23 mouse cellular contexts compared by ENCODE assay signal in genomic region chr10:60447186-60447585, GRCm38 (mm10). TPM values are rescaled to one million over a fixed set of nuclear protein-coding genes. Genes with fewer than 3 reads are reported as not detected.
A peak's percentile ranks its signal among the peaks of the same experiment; 100 is the strongest.
DNase-seq lines count a peak whose midpoint lies in the region; ATAC-seq lines count a peak whose summit lies in the region.
"Had no signal": no experiment of that assay in that cellular context is flagged by ENCODE, and none has a peak within 500 bp of the region (broad histone marks: within the 10 kb centered on the region; RNA-seq: fewer than 3 reads in every experiment).

No protein-coding gene starts in this region.

- H3K27ac ChIP-seq in forebrain, embryonic 10.5 days: 0 out of 2 replicates have a peak overlapping the region, but pooled peaks have one; percentile 8
- no peak overlapping the region for H3K27ac ChIP-seq in forebrain, embryonic 15.5 days (replicated peaks)
- 0 out of 2 replicates have a peak overlapping the region, but pooled peaks have one; percentile 11 for H3K27ac ChIP-seq in neural tube, embryonic 15.5 days (replicated peaks)
- H3K27ac ChIP-seq: embryonic facial prominence, embryonic 10.5 days; gastrocnemius, adult 2 months; heart, embryonic 10.5 days; intestine, embryonic 15.5 days had no signal

- no peaks in the 10 kb centered on the region; the same call in 1 of the 2 replicates for H3K9me3 ChIP-seq in forebrain, embryonic 10.5 days
- H3K9me3 ChIP-seq in forebrain, embryonic 15.5 days: no peaks in the 10 kb centered on the region
- peaks cover 16% of the 10 kb centered on the region for H3K9me3 ChIP-seq in megakaryocyte, embryonic 14.5 days
- no peaks in the 10 kb centered on the region for H3K9me3 ChIP-seq in neural tube, embryonic 15.5 days (replicated peaks)
- H3K9me3 ChIP-seq: embryonic facial prominence, embryonic 10.5 days; heart, embryonic 10.5 days; intestine, embryonic 15.5 days had no signal

- no peak overlapping the region for H3K4me3 ChIP-seq in forebrain, embryonic 10.5 days
- H3K4me3 ChIP-seq in forebrain, embryonic 15.5 days: no peak overlapping the region
- peak overlapping the region; percentile 38 for H3K4me3 ChIP-seq in megakaryocyte, embryonic 14.5 days (replicated peaks)
- H3K4me3 ChIP-seq in neural tube, embryonic 15.5 days (replicated peaks): no peak overlapping the region
- H3K4me3 ChIP-seq: embryonic facial prominence, embryonic 10.5 days; gastrocnemius, adult 2 months; heart, embryonic 10.5 days; intestine, embryonic 15.5 days; myocyte had no signal

- no peaks in the 10 kb centered on the region for H3K27me3 ChIP-seq in forebrain, embryonic 10.5 days (ENCODE audit: poor library complexity, severe bottlenecking)
- H3K27me3 ChIP-seq in forebrain, embryonic 15.5 days: no peaks in the 10 kb centered on the region
- peaks cover 36% of the 10 kb centered on the region for H3K27me3 ChIP-seq in megakaryocyte, embryonic 14.5 days (replicated peaks)
- no peaks in the 10 kb centered on the region for H3K27me3 ChIP-seq in neural tube, embryonic 15.5 days (replicated peaks)
- H3K27me3 ChIP-seq: intestine, embryonic 15.5 days had no signal

- no peak for DNase-seq in forebrain, embryonic 10.5 days (ENCODE audit: extremely low spot score, low spot score)
- DNase-seq in A20 (ENCODE audit: low read depth, low spot score): peak; percentile 69
- no peak for DNase-seq in adrenal gland, postnatal 36 days
- DNase-seq: adrenal gland, postnatal 25 days; cerebellum, adult 11-12 months; cerebellum, postnatal 10 days; gastrocnemius, adult 2 months; heart, postnatal 4 days; kidney, adult 8-10 months; kidney, postnatal 10 days; lung, postnatal 4 days; midbrain, embryonic 14.5 days; thymus, postnatal 25 days had no signal

- H3K4me2 ChIP-seq in forebrain, embryonic 15.5 days (replicated peaks): no peak overlapping the region
- no peak overlapping the region for H3K4me2 ChIP-seq in neural tube, embryonic 15.5 days
- H3K4me2 ChIP-seq: intestine, embryonic 15.5 days had no signal

- no peaks in the 10 kb centered on the region for H3K36me3 ChIP-seq in forebrain, embryonic 10.5 days (replicated peaks)
- H3K36me3 ChIP-seq in forebrain, embryonic 15.5 days: no peaks in the 10 kb centered on the region
- no peaks in the 10 kb centered on the region for H3K36me3 ChIP-seq in megakaryocyte, embryonic 14.5 days (replicated peaks; ENCODE audit: low read length)
- H3K36me3 ChIP-seq in neural tube, embryonic 15.5 days: no peaks in the 10 kb centered on the region
- H3K36me3 ChIP-seq: embryonic facial prominence, embryonic 10.5 days; heart, embryonic 10.5 days; intestine, embryonic 15.5 days had no signal

- H3K4me1 ChIP-seq in forebrain, embryonic 10.5 days: no peaks in the 10 kb centered on the region
- H3K4me1 ChIP-seq in forebrain, embryonic 15.5 days: no peaks in the 10 kb centered on the region
- peaks cover 7% of the 10 kb centered on the region for H3K4me1 ChIP-seq in megakaryocyte, embryonic 14.5 days
- peaks cover 3% of the 10 kb centered on the region; the same call in 1 of the 2 replicates for H3K4me1 ChIP-seq in neural tube, embryonic 15.5 days
- H3K4me1 ChIP-seq: embryonic facial prominence, embryonic 10.5 days; heart, embryonic 10.5 days; intestine, embryonic 15.5 days had no signal

- no peak overlapping the region for H3K9ac ChIP-seq in forebrain, embryonic 15.5 days (replicated peaks)
- no peak overlapping the region for H3K9ac ChIP-seq in neural tube, embryonic 15.5 days (replicated peaks)
- H3K9ac ChIP-seq: intestine, embryonic 15.5 days had no signal

- ATAC-seq in forebrain, embryonic 15.5 days (replicated peaks): no peak
- no peak for ATAC-seq in megakaryocyte, adult 5-6 weeks (ENCODE audit: poor library complexity, severe bottlenecking)
- ATAC-seq in neural tube, embryonic 15.5 days (ENCODE audit: low FRiP score): peak; percentile 27; the same call in 1 of the 2 replicates
- ATAC-seq: intestine, embryonic 15.5 days had no signal

- WGBS in forebrain, embryonic 10.5 days: 92% methylated on average over 12 of the region's 12 CpGs
- 89% methylated on average over 12 of the region's 12 CpGs for WGBS in forebrain, embryonic 15.5 days
- WGBS in neural tube, embryonic 15.5 days: 65% methylated on average over 12 of the region's 12 CpGs

RNA-seq across cellular contexts. Expression of gene Gm17455, which starts 47.7 kb away (rescaled TPM):
- 0.93 and 1.9 TPM in 2 replicates for polyA plus RNA-seq in forebrain, embryonic 10.5 days (2016; fragmentation: Nextera tagmentation; extraction: Ambion mirVana)
- polyA plus RNA-seq in forebrain, embryonic 15.5 days (2015; fragmentation: Nextera tagmentation; extraction: Ambion mirVana): 4.9 and 6.9 TPM in 2 replicates
- polyA plus RNA-seq in megakaryocyte, embryonic 14.5 days (2012; ENCODE audit: insufficient read depth, low replicate concordance): 0.44 TPM in 1 of 2 replicates, not detected in the other
- 0.91 and 1.0 TPM in 2 replicates for total RNA-seq in megakaryocyte, adult 5-6 weeks (2015)
- total RNA-seq in megakaryocyte, adult 5-6 weeks (2017): 0.20 TPM in 1 of 2 replicates, not detected in the other
- polyA plus RNA-seq in neural tube, embryonic 15.5 days (2015; fragmentation: Nextera tagmentation; extraction: Ambion mirVana): 11.3 and 12.5 TPM in 2 replicates
- total RNA-seq in adrenal gland, postnatal 36 days (2021): not detected
- total RNA-seq: adrenal gland, postnatal 25 days; heart, postnatal 4 days; liver, adult 2 months had no signal
- polyA plus RNA-seq: liver, adult 2 months; liver, embryonic 16.5 days had no signal
